Mouse (Mus musculus): ENCODE data around the gene Phf13.

Gene Phf13

DNA sequence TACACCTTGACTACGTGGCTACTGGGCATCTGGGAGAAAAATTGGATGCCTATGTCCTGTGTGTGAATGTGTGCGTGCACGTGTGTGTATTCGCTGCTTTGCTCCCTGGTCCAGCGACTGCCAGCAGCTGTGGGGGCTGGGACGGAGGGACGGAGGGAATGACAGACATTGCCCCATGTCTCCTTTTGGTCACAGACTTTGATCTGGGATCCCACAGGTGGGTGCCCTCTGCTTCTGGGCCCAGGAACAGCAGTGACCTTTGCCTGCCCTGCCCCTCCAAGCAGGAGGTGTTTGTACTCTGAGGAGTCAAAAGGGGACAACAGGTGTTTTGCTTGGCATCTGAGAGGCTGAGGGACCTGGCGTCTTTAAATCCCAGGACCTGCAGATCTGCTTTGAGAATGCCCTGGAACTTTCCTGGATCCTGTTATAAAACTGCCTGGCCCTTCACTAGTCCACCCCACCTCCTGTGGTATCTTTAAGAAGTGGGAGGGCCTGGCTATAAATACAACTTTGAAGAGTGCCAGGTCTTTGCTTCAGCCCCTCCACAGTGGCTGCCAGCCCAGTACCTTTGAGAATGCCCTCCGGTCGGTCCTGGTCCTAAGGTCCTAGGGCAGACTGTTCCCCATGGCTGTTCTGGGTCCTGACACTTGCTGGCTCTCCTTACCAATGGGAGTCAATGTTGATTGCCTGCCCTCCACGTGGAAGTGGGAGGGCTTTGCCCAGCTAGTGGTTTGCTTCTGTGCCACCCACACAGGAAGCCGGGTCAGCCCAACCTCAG, 17.2 kb upstream of the Phf13 start:
- no peak for DNase-seq (ENCODE audit: low spot score in 2 of 2)

GRCm38 (mm10) chr4:152012109-152012508, 16.1 kb upstream of the Phf13 start:
- no peak for DNase-seq (ENCODE audit: low spot score in 2 of 2)

- DNase-seq (ENCODE audit: low spot score in 2 of 2): no peak
Observed at GRCm38 (mm10) chr4:152011171-152011760, 15.2 kb upstream of the Phf13 start.

GRCm38 (mm10) chr4:152010707-152011134, 14.7 kb upstream of the Phf13 start:
- DNase-seq (ENCODE audit: low spot score in 2 of 2): no peak

GRCm38 (mm10) chr4:152010091-152010706, 14.1 kb upstream of the Phf13 start:
- DNase-seq (ENCODE audit: low spot score in 2 of 2): no peak

DNA sequence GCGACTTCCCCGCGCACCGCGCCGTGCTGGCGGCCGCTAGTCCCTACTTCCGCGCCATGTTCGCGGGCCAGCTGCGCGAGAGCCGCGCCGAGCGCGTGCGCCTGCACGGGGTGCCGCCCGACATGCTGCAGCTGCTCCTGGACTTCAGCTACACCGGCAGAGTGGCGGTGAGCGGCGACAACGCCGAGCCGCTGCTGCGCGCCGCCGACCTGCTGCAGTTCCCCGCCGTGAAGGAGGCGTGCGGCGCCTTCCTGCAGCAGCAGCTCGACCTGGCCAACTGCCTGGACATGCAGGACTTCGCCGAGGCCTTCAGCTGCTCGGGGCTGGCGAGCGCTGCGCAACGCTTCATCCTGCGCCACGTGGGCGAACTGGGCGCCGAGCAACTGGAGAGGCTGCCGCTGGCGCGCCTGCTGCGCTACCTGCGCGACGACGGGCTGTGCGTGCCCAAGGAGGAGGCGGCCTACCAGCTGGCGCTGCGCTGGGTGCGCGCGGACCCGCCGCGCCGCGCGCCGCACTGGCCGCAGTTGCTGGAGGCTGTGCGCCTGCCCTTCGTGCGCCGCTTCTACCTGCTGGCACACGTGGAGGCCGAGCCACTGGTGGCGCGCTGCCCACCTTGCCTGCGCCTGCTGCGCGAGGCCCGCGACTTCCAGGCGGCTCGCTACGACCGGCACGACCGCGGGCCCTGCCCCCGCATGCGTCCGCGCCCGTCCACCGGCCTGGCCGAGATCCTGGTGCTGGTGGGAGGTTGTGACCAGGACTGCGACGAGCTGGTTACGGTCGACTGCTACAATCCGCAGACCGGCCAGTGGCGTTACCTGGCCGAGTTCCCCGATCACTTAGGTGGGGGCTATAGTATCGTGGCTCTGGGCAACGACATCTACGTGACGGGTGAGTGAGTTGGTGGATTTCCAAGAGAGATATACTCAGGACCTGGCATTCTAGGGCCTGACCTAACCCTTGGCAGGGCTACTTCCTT, 13.3 kb upstream of the Phf13 start:
- peak; percentile 50 to 61 for DNase-seq (ENCODE audit: low spot score in 2 of 2)

DNA sequence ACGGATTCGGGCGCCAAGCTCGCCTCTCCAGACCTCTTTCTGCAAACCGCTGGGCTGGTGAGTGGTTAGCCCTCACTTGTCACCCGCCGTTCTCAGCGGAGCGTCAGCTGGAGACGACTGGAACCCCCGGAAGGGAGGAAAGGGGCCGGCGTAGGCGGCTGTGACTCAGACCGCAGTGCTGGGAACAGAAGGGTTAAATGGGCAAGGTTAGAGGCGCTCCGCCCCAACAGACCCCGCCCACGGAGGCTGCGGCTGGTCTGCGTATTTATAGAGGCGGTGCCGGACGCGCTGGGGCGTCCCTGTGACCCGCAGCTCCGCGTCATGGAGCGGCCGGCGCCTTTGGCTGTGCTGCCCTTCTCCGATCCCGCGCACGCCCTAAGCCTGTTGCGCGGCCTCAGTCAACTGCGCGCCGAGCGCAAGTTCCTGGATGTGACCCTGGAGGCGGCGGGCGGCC, 12.6 kb upstream of the Phf13 start, which contains the start of gene Klhl21:
Klhl21 (plus strand) TSS at position 182 of the 454 bp plus-strand sequence.
- DNase-seq (ENCODE audit: low spot score in 2 of 2): peak; percentile 93 to 96

- no peak for DNase-seq (ENCODE audit: low spot score in 2 of 2)
Observed at GRCm38 (mm10) chr4:152008148-152008500, 12.1 kb upstream of the Phf13 start.

DNA sequence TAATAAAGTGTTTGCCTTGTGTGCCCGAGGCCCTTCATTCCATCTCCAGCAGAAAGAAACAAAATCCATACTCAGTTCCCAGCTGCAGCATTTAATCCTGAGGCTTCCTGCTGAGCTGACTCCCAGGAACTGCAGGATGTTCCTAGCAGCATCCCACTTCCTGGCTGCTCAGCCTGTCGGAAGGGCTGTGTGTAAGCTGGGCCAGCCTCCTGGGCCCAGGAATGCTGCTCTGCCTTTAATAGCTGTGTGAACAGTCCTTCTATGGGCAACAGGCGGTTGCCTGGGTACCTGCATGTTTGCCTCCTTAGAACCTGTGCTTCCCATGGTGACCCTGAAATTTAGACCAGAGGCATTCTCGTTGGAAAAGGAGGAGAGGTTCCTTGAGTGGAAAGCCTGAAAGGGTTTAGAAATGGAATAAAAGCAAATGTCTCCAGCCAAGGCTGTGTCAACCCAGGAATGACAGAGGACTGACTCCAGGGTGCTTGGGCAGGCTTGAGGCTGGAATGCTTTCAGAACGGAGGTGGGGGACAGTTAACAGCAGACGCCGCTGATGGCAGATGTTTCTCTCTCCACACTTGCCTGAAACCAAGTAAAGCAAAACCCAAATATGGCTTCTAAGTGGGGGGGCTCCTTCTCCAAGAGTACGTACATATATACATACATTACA, 11.6 kb upstream of the Phf13 start:
- no peak for DNase-seq (ENCODE audit: low spot score in 2 of 2)

- no peak for DNase-seq (ENCODE audit: low spot score in 2 of 2)
Observed at GRCm38 (mm10) chr4:152006812-152007211, 10.8 kb upstream of the Phf13 start.

- no peak for DNase-seq (ENCODE audit: low spot score in 2 of 2)
Observed at GRCm38 (mm10) chr4:152006137-152006536, 10.1 kb upstream of the Phf13 start.

DNA sequence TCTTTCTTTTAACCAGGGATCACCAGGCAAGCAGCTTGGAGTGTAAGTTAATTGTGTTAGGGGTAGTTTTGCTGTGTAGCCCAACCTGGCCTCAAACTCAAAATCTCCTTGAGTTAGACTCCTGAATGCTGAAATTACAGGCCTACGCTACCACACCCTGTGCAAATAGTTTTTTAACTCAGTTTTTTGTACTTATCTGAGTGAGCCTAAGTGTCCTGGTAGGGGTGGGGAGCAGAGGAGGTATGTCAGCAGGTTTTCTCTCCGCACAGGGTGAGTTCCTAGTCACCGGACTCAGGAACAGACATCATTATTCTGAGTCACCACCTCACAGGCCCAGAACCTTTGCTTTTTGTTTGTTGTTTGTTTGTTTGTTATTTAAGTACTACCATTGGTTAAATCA, 6.0 kb upstream of the Phf13 start:
- DNase-seq (ENCODE audit: low spot score in 2 of 2): no peak

DNA sequence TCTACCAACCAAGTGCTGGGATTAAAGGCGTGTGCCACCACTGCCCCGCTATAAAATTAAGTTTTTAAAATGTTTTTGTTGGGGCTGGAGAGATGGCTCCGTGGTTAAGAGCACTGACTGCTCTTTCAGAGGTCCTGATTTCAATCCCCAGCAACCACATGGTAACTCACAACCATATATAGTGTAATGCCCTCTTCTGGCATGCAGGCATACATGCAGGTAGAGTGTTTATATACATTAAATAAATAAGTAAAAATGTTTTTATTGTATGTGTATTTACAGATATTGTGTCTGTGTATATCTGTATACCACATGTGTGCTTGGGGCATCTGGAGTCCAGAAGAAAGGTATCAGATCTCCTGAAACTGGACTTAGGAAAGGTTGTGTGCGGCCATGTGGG, 5.3 kb upstream of the Phf13 start:
- DNase-seq (ENCODE audit: low spot score in 2 of 2): no peak

GRCm38 (mm10) chr4:152000906-152001305, 4.8 kb upstream of the Phf13 start:
- no peak for DNase-seq (ENCODE audit: low spot score in 2 of 2)

- DNase-seq (ENCODE audit: low spot score in 2 of 2): no peak
Observed at GRCm38 (mm10) chr4:151999481-151999880, 3.4 kb upstream of the Phf13 start.

DNA sequence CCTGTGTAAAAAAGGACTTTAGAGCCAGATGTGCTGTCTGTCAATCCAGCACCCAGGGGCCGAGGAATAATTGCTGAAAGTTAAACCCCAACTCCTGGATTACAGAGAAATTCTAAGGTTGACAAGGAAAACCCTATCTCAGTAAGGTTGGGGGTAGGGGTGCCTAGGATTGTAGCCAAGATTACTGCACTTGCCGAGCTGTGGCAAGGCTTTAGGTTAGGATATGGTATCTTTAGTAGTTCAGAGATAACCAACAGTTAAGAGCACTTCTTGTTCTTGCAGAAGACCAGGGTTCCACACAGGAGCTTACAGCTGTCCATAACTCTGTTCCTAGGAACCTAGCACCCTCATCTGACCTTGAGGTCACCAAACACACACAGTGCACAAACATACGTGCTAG, 1.6 kb upstream of the Phf13 start:
- no peak for DNase-seq (ENCODE audit: low spot score in 2 of 2)

DNA sequence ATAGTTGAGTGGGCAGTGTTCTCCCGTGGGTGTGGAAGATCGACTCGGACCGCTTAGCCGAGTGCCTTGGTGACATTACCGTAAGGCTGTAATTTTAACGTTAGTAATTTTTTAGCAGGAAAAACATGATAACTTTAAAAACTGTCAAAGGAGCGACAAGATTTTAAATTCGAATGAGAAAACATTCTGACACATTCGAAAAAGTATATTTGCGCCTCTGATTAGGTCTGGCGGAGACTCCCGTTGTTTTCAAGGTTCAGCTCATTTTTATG, 829 bp upstream of the Phf13 start:
- no peak for DNase-seq (ENCODE audit: low spot score in 2 of 2)

DNA sequence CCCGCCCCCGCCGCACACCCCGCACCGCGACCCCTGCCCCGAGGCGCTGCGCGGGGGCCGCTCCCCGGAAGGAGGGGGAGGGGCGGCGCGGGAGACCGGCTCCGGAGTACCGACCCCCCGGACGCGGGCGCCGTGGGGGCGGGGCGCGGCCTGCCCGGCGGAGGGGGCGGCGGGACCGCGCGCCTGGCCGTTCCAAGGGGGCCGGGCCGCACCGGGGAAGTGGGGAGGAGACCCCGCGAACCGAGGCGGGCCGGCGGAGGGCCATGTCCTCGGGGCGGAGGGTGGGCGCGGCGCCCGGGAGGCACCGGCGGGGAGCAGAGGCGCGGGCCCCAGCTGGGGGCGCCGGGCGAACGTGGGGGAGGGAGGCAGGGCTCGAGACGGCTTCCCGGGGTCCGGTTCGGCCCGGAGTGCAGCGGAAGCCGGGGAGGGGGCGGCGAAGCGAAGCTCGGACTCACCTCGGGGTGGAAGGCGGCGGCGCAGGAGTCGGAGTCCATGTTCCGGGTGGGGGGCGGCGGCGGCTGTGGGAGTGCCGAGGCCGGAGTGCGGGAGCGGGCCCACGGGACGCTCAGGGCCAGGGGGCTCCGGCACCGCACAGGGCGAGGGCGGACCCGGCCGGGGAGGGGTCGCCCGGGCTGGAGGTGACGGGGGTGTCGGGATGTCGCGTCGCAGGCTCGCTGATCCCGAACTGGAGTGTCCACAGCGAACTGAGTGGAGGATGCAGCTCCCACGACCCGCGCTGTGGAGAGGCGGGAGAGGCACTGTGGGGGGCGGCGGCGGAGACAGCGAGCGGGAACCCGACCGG, 486 bp downstream of the Phf13 start:
- DNase-seq (ENCODE audit: low spot score in 2 of 2): no peak

- DNase-seq (ENCODE audit: low spot score in 2 of 2): no peak
Observed at GRCm38 (mm10) chr4:151994228-151995171, 1.6 kb downstream of the Phf13 start.

DNA sequence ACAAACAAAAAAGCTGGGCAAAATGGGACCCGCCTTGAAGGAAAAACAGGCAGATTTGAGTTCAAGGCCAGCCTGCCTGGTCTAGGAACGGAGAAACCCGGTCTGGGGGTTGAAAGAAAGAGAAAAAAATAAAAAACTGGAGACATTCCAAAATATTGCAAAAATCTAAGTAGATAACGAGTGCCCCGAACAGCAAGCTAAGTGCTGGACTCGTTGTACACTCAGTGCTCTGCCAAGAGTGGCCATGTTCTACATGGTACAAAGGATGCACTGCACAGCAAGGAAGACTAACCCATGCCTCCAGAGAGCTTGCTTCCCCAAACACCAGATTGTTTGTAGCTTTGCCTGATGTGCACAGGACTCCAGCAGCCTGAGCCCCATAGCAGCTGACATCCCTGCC, 3.0 kb downstream of the Phf13 start:
- no peak for DNase-seq (ENCODE audit: low spot score in 2 of 2)
